In genomic region chr4:135291841-135292240, GRCm38 (mm10) we compare ENCODE assay signal across 10 mouse cellular contexts. TPM values are rescaled to one million over a fixed set of nuclear protein-coding genes. Genes with fewer than 3 reads are reported as not detected.
A peak's percentile ranks its signal among the peaks of the same experiment; 100 is the strongest.
DNase-seq lines count a peak whose midpoint lies in the region; ATAC-seq and TF ChIP-seq lines count a peak whose summit lies in the region.
"Had no signal": no experiment of that assay in that cellular context is flagged by ENCODE, and none has a peak within 500 bp of the region (broad histone marks: within the 10 kb centered on the region; RNA-seq: fewer than 3 reads in every experiment).

No protein-coding gene starts in this region.

- no peak for TF ChIP-seq POLR2A in MEL (IDR thresholded peaks at IDR 0.05; ENCODE audit: control insufficient read depth in 1 of 2, insufficient read depth in 1 of 2, low read depth in 1 of 2, low read length in 2 of 2, poor library complexity in 1 of 2)

- no peak for TF ChIP-seq RAD21 in MEL (IDR thresholded peaks at IDR 0.05; ENCODE audit: low read depth, low read length)

- no peak for TF ChIP-seq EP300 in MEL (IDR thresholded peaks at IDR 0.05; ENCODE audit: low read depth in 1 of 2, low read length in 2 of 2)

- H3K36me3 ChIP-seq in kidney, embryonic 14.5 days (ENCODE audit: control insufficient read depth, insufficient read depth, low read length), result no peaks in the 10 kb centered on the region
- H3K36me3 ChIP-seq in MEL (ENCODE audit: control insufficient read depth in 1 of 2, insufficient read depth in 2 of 2, low read length in 2 of 2), result peaks cover 0 to 24% of the 10 kb centered on the region in 2 experiments; a peak in 2 of 4 replicates
- H3K36me3 ChIP-seq in heart, embryonic 14.5 days (ENCODE audit: control insufficient read depth, insufficient read depth, low read length), result no peaks in the 10 kb centered on the region
- no peaks in the 10 kb centered on the region for H3K36me3 ChIP-seq in midbrain, postnatal 0 days (ENCODE audit: insufficient read depth, low read length)
- H3K36me3 ChIP-seq: heart, embryonic 15.5 days had no signal

- H3K27me3 ChIP-seq in kidney, embryonic 14.5 days (ENCODE audit: control insufficient read depth, insufficient read depth, low read length), result no peaks in the 10 kb centered on the region
- no peaks in the 10 kb centered on the region for H3K27me3 ChIP-seq in MEL (ENCODE audit: control insufficient read depth in 1 of 2, insufficient read depth in 2 of 2, low read length in 2 of 2)
- no peaks in the 10 kb centered on the region for H3K27me3 ChIP-seq in heart, embryonic 14.5 days (ENCODE audit: control insufficient read depth, insufficient read depth, low read length)
- H3K27me3 ChIP-seq in midbrain, postnatal 0 days (ENCODE audit: insufficient read depth, low read length), result 0 out of 2 replicates have a peak, but pooled peaks cover 4% of the 10 kb centered on the region
- H3K27me3 ChIP-seq: heart, embryonic 15.5 days had no signal

- TF ChIP-seq CTCF in MEL (IDR thresholded peaks at IDR 0.05 in 2 of 3, conservative IDR thresholded peaks at IDR 0.05 in 1 of 3; ENCODE audit: control insufficient read depth in 1 of 3, insufficient read depth in 1 of 3, low read depth in 2 of 3, low read length in 3 of 3, poor library complexity in 1 of 3, severe bottlenecking in 1 of 3), result no peak
- no peak for TF ChIP-seq CTCF in midbrain, postnatal 0 days (IDR thresholded peaks at IDR 0.05)

- H3K79me2 ChIP-seq in MEL (ENCODE audit: control insufficient read depth, insufficient read depth, low read length, poor library complexity), result no peaks in the 10 kb centered on the region

- no peak overlapping the region for H3K9ac ChIP-seq in kidney, embryonic 14.5 days (ENCODE audit: low read depth, low read length)
- H3K9ac ChIP-seq in MEL (ENCODE audit: control insufficient read depth, low read depth, low read length, poor library complexity, severe bottlenecking), result peak overlapping the region; percentile 56
- H3K9ac ChIP-seq in heart, embryonic 14.5 days (ENCODE audit: low read length), result no peak overlapping the region; the same call in 1 of the 2 replicates
- H3K9ac ChIP-seq in midbrain, postnatal 0 days (replicated peaks; ENCODE audit: low read length, poor library complexity, severe bottlenecking), result no peak overlapping the region
- H3K9ac ChIP-seq: heart, embryonic 15.5 days had no signal

- 0 out of 2 replicates have a peak overlapping the region, but pooled peaks have one; percentile 22 for H3K4me2 ChIP-seq in kidney, embryonic 14.5 days (replicated peaks; ENCODE audit: low read depth, low read length)
- peak overlapping the region; percentile 40; the same call in 1 of the 2 replicates for H3K4me2 ChIP-seq in heart, embryonic 14.5 days (ENCODE audit: low read length)
- H3K4me2 ChIP-seq in midbrain, postnatal 0 days (ENCODE audit: low read depth, low read length, poor library complexity, severe bottlenecking), result no peak overlapping the region

- 52% methylated on average over 6 of the region's 6 CpGs for WGBS in kidney, embryonic 14.5 days
- WGBS in heart, embryonic 14.5 days, result 23% methylated on average over 6 of the region's 6 CpGs
- WGBS in midbrain, postnatal 0 days, result 61% methylated on average over 6 of the region's 6 CpGs

- no peak for ATAC-seq in kidney, embryonic 14.5 days (ENCODE audit: low FRiP score, low TSS enrichment)
- ATAC-seq in heart, embryonic 14.5 days (ENCODE audit: insufficient number of reproducible peaks, insufficient read depth, low FRiP score, low read depth), result no peak
- no peak for ATAC-seq in midbrain, postnatal 0 days (ENCODE audit: low FRiP score)
- ATAC-seq: midbrain, embryonic 16.5 days had no signal

- no peaks in the 10 kb centered on the region for H3K9me3 ChIP-seq in kidney, embryonic 14.5 days (ENCODE audit: control insufficient read depth, low read length)
- H3K9me3 ChIP-seq in MEL (replicated peaks; ENCODE audit: insufficient read depth, low read length), result no peaks in the 10 kb centered on the region
- H3K9me3 ChIP-seq in heart, embryonic 14.5 days (ENCODE audit: control insufficient read depth, low read length), result no peaks in the 10 kb centered on the region
- H3K9me3 ChIP-seq in midbrain, postnatal 0 days (ENCODE audit: low read length), result no peaks in the 10 kb centered on the region
- H3K9me3 ChIP-seq: heart, embryonic 15.5 days had no signal

- peak overlapping the region; percentile 37; the same call in 1 of the 2 replicates for H3K27ac ChIP-seq in kidney, embryonic 14.5 days (ENCODE audit: low read depth, low read length)
- peak overlapping the region; percentile 53 for H3K27ac ChIP-seq in MEL (ENCODE audit: control insufficient read depth, low read depth, low read length)
- H3K27ac ChIP-seq in heart, embryonic 14.5 days (replicated peaks in 1 of 2; ENCODE audit: control insufficient read depth in 1 of 2, insufficient read depth in 1 of 2, low read depth in 2 of 2, low read length in 2 of 2), result peak overlapping the region; percentile 32 to 57; a peak in 2 of 4 replicates
- H3K27ac ChIP-seq in midbrain, postnatal 0 days (ENCODE audit: low read depth, low read length), result no peak overlapping the region

- DNase-seq in kidney, postnatal 25 days, result no peak
- peak; percentile 63 for DNase-seq in MEL (ENCODE audit: low read depth, low spot score)
- peak; percentile 44 for DNase-seq in lung, postnatal 25 days (ENCODE audit: low spot score)
- DNase-seq in midbrain, postnatal 0 days (ENCODE audit: low spot score), result no peak
- DNase-seq in thymus, postnatal 4 days, result no peak
- DNase-seq: cerebellum, adult 2 months had no signal

- H3K4me1 ChIP-seq in kidney, embryonic 14.5 days (ENCODE audit: control insufficient read depth, insufficient read depth, low read length), result peaks cover 18% of the 10 kb centered on the region
- H3K4me1 ChIP-seq in MEL (ENCODE audit: control insufficient read depth in 1 of 2, insufficient read depth in 2 of 2, low read length in 2 of 2), result peaks cover 13 to 29% of the 10 kb centered on the region in 2 experiments
- peaks cover 20% of the 10 kb centered on the region in 2 experiments for H3K4me1 ChIP-seq in heart, embryonic 14.5 days (ENCODE audit: control insufficient read depth in 2 of 2, insufficient read depth in 2 of 2, low read length in 2 of 2)
- H3K4me1 ChIP-seq in midbrain, postnatal 0 days (ENCODE audit: insufficient read depth, low read length), result no peaks in the 10 kb centered on the region

- no peak overlapping the region for H3K4me3 ChIP-seq in kidney, embryonic 14.5 days (ENCODE audit: low read length)
- peak overlapping the region; percentile 46 to 51 for H3K4me3 ChIP-seq in MEL (ENCODE audit: control insufficient read depth in 1 of 2, insufficient read depth in 1 of 2, low read depth in 2 of 2, low read length in 2 of 2)
- no peak overlapping the region for H3K4me3 ChIP-seq in heart, embryonic 14.5 days (ENCODE audit: control insufficient read depth in 1 of 2, insufficient read depth in 1 of 2, low read depth in 1 of 2, low read length in 2 of 2)
- H3K4me3 ChIP-seq in midbrain, postnatal 0 days (ENCODE audit: low read depth, low read length), result no peak overlapping the region
- H3K4me3 ChIP-seq: heart, embryonic 15.5 days had no signal

TF ChIP-seq in MEL, 35 proteins besides CTCF, POLR2A, EP300 and RAD21:
- no peak for TF ChIP-seq MAZ (IDR thresholded peaks at IDR 0.05; ENCODE audit: low read depth, low read length)
- no peak for TF ChIP-seq POLR2AphosphoS2 (IDR thresholded peaks at IDR 0.05; ENCODE audit: low read length)
- no peak for TF ChIP-seq HCFC1 (IDR thresholded peaks at IDR 0.05; ENCODE audit: low read depth, low read length)
- no peak for TF ChIP-seq CHD2 (IDR thresholded peaks at IDR 0.05; ENCODE audit: low read length)
- TF ChIP-seq CHD1 (IDR thresholded peaks at IDR 0.05; ENCODE audit: low read depth, low read length), result no peak
- TF ChIP-seq GABPA (IDR thresholded peaks at IDR 0.05; ENCODE audit: low read depth, low read length), result no peak
- no peak for TF ChIP-seq MYC (IDR thresholded peaks at IDR 0.05; ENCODE audit: low read depth, low read length)
- TF ChIP-seq TBP (IDR thresholded peaks at IDR 0.05; ENCODE audit: low read depth, low read length), result no peak
- TF ChIP-seq UBTF (IDR thresholded peaks at IDR 0.05; ENCODE audit: borderline replicate concordance, insufficient read depth, low read depth, low read length), result no peak
- no peak for TF ChIP-seq TCF12 (IDR thresholded peaks at IDR 0.05; ENCODE audit: low read depth, low read length)
- no peak for TF ChIP-seq NRF1 (IDR thresholded peaks at IDR 0.05; ENCODE audit: insufficient read depth, low read depth, low read length, poor library complexity, severe bottlenecking)
- no peak for TF ChIP-seq TAL1 (IDR thresholded peaks at IDR 0.05; ENCODE audit: low read length)
- no peak for TF ChIP-seq USF1 (IDR thresholded peaks at IDR 0.05; ENCODE audit: low read depth, low read length)
- no peak for TF ChIP-seq ZMIZ1 (IDR thresholded peaks at IDR 0.05; ENCODE audit: low read depth, low read length)
- TF ChIP-seq ZC3H11A (IDR thresholded peaks at IDR 0.05; ENCODE audit: low read depth, low read length), result no peak

RNA-seq across cellular contexts. Expression of gene Clic4, which starts 19.2 kb away (rescaled TPM):
- polyA plus RNA-seq in kidney, embryonic 14.5 days (2014; fragmentation: Nextera tagmentation; extraction: Ambion mirVana), result 68.5 and 132 TPM in 2 replicates
- 32.9 and 51.1 TPM in 2 replicates for total RNA-seq in MEL (2012; rRNA removed)
- polyA plus RNA-seq in MEL (2012; ENCODE audit: insufficient read depth in 1 of 2, insufficient read length in 2 of 2, low read depth in 1 of 2, low replicate concordance in 2 of 2, missing spikeins in 1 of 2), result 100 to 1,000 TPM in 1 of 2 experiments, 10 to 100 TPM in 1; 83.8 to 274 TPM
- polyA plus RNA-seq in heart, embryonic 14.5 days (2014; fragmentation: Nextera tagmentation; extraction: Ambion mirVana), result 181 and 194 TPM in 2 replicates
- 47.4 and 55.5 TPM in 2 replicates for total RNA-seq in midbrain, postnatal 0 days (2014; rRNA removed)
- polyA plus RNA-seq in midbrain, postnatal 0 days (2015; fragmentation: Nextera tagmentation; extraction: Ambion mirVana), result 38.0 and 38.6 TPM in 2 replicates

Comparison
In these comparisons a context has a peak if more than half of its experiments do, and no peak if none do; other contexts are left out.
1. H3K4me3 ChIP-seq: peak in MEL (2 of 2); none in kidney, embryonic 14.5 days (single experiment), heart, embryonic 14.5 days (0 of 2) and midbrain, postnatal 0 days (single experiment).
2. DNase-seq: peak in MEL (single experiment) and lung, postnatal 25 days (single experiment); none in kidney, postnatal 25 days (0 of 2), midbrain, postnatal 0 days (single experiment) and thymus, postnatal 4 days (single experiment).